Mouse (Mus musculus) thymus, adult 18-20 months (tissue): ENCODE measurements around the gene Atxn1.

Experiments used
- DNase-seq, 2 experiments: peaks; one replicate each; pipeline ENCODE4 v3.0.0; 2022; ENCODE audit warnings: mixed read lengths in 2 of 2

The Atxn1 gene

GRCm38 (mm10) chr13:45962776-45963175, 2.0 kb downstream of the Atxn1 start:
- DNase-seq: no peak

GRCm38 (mm10) chr13:45961871-45962630, 2.8 kb downstream of the Atxn1 start:
- DNase-seq: no peak

- no peak for DNase-seq
Measured at GRCm38 (mm10) chr13:45960311-45960965, 4.4 kb downstream of the Atxn1 start.

GRCm38 (mm10) chr13:45958306-45958705, 6.5 kb downstream of the Atxn1 start:
- DNase-seq: no peak

GRCm38 (mm10) chr13:45957629-45958028, 7.2 kb downstream of the Atxn1 start:
- DNase-seq: no peak

GRCm38 (mm10) chr13:45956287-45956686, 8.5 kb downstream of the Atxn1 start:
- no peak for DNase-seq

- no peak for DNase-seq
Measured at GRCm38 (mm10) chr13:45955370-45956055, 9.3 kb downstream of the Atxn1 start.

GRCm38 (mm10) chr13:45953098-45953497, 11.7 kb downstream of the Atxn1 start:
- no peak for DNase-seq

- DNase-seq: no peak
Measured at GRCm38 (mm10) chr13:45951071-45951645, 13.7 kb downstream of the Atxn1 start.

- DNase-seq: no peak
Measured at GRCm38 (mm10) chr13:45950355-45950861, 14.4 kb downstream of the Atxn1 start.

GRCm38 (mm10) chr13:45946136-45946535, 18.7 kb downstream of the Atxn1 start:
- DNase-seq: no peak

- no peak for DNase-seq
Measured at GRCm38 (mm10) chr13:45942337-45942736, 22.5 kb downstream of the Atxn1 start.

GRCm38 (mm10) chr13:45940714-45941113, 24.1 kb downstream of the Atxn1 start:
- DNase-seq: no peak

GRCm38 (mm10) chr13:45939561-45939960, 25.2 kb downstream of the Atxn1 start:
- no peak for DNase-seq

GRCm38 (mm10) chr13:45938083-45938482, 26.7 kb downstream of the Atxn1 start:
- no peak for DNase-seq

GRCm38 (mm10) chr13:45936765-45937164, 28.0 kb downstream of the Atxn1 start:
- no peak for DNase-seq

- no peak for DNase-seq
Measured at GRCm38 (mm10) chr13:45935798-45936197, 29.0 kb downstream of the Atxn1 start.

GRCm38 (mm10) chr13:45934841-45935240, 30.0 kb downstream of the Atxn1 start:
- DNase-seq: no peak

- no peak for DNase-seq
Measured at GRCm38 (mm10) chr13:45934085-45934484, 30.7 kb downstream of the Atxn1 start.

GRCm38 (mm10) chr13:45932491-45932921, 32.3 kb downstream of the Atxn1 start:
- DNase-seq: no peak

GRCm38 (mm10) chr13:45931891-45932290, 32.9 kb downstream of the Atxn1 start:
- no peak for DNase-seq

- no peak for DNase-seq
Measured at GRCm38 (mm10) chr13:45931215-45931614, 33.6 kb downstream of the Atxn1 start.

GRCm38 (mm10) chr13:45929744-45930143, 35.1 kb downstream of the Atxn1 start:
- DNase-seq: no peak
